Comparison of ENCODE assay signal across 11 mouse cellular contexts in the genomic region with DNA sequence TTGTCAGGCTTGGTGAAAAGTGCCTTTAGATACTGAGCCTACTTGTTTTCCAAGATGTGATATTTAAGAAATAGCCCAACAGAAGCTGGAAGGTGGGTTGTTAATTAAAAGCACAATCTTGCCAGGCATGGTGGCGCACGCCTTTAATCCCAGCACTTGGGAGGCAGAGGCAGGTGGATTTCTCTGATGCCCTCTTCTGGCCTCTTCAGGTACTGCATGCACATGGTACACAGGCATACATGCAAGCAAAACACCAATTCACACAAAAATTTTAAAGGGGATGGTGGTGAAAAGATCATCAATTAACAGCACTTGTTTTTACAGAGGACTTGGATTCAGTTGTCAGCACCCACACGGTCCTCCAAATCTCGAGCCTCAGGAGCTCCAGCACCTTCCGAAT. TPM values are rescaled to one million over a fixed set of nuclear protein-coding genes. Genes with fewer than 3 reads are reported as not detected.
DNase-seq lines count a peak whose midpoint lies in the region; ATAC-seq and TF ChIP-seq lines count a peak whose summit lies in the region.
"Had no signal": no experiment of that assay in that cellular context is flagged by ENCODE, and none has a peak within 500 bp of the region (broad histone marks: within the 10 kb centered on the region; RNA-seq: fewer than 3 reads in every experiment).

No protein-coding gene starts in this region.

- TF ChIP-seq CTCF in brain, embryonic 14.5 days (IDR thresholded peaks at IDR 0.05; ENCODE audit: borderline replicate concordance, extremely low read depth, insufficient read depth, insufficient read length): peak; percentile 47; the same call in 1 of the 2 replicates

- no peak for ATAC-seq in CD4-positive, CD25-positive, alpha-beta regulatory T cell, adult 4 months

- TF ChIP-seq POLR2A in brain, embryonic 14.5 days (IDR thresholded peaks at IDR 0.05; ENCODE audit: borderline replicate concordance, extremely low read depth, insufficient read depth, insufficient read length, poor library complexity, severe bottlenecking): no peak

- DNase-seq in CD4-positive, CD25-positive, alpha-beta regulatory T cell, adult 2 months (ENCODE audit: low read depth, low spot score): peak; percentile 67
- peak; percentile 14 for DNase-seq in left cerebral cortex, postnatal 4 days
- no peak for DNase-seq in left cerebral cortex, adult 9 months (ENCODE audit: low spot score in 2 of 2)
- DNase-seq in brain, embryonic 14.5 days (ENCODE audit: low read depth): no peak
- peak; percentile 20 to 72 for DNase-seq in spleen, postnatal 10 days (ENCODE audit: low spot score in 2 of 2)
- no peak for DNase-seq in right cerebral cortex, postnatal 4 days
- no peak for DNase-seq in urinary bladder, postnatal 36 days (ENCODE audit: low spot score in 2 of 2)
- DNase-seq: cerebellum, adult 11-12 months; layer of hippocampus, adult 9-11 months had no signal

- intact Hi-C loops in left cerebral cortex, postnatal 4 days (cut with DNase I): loop anchor here (5.0 kb wide), 1 partner anchor 202 kb away; no protein-coding TSS in a partner anchor

RNA-seq across cellular contexts. Expression of a gene that starts 35.6 kb away (rescaled TPM):
- polyA plus RNA-seq in CD4-positive, CD25-positive, alpha-beta regulatory T cell, adult 4 months (2017; shearing (Covaris generic)): under 1 TPM; 0.11 to 0.37 TPM
- total RNA-seq in left cerebral cortex, postnatal 4 days (2021): 100 to 1,000 TPM; 166 to 183 TPM
- polyA plus RNA-seq in brain, embryonic 14.5 days (2012; rRNA removed): 35.0 and 54.4 TPM in 2 replicates

RNA-seq across cellular contexts. Expression of a gene that starts 41.6 kb away (rescaled TPM):
- not detected for polyA plus RNA-seq in CD4-positive, CD25-positive, alpha-beta regulatory T cell, adult 4 months (2017; shearing (Covaris generic))
- 1 to 10 TPM; 2.2 to 2.7 TPM for total RNA-seq in left cerebral cortex, postnatal 4 days (2021)
- polyA plus RNA-seq in brain, embryonic 14.5 days (2012; rRNA removed): 0.33 and 0.66 TPM in 2 replicates
- total RNA-seq: heart, postnatal 14 days had no signal

Comparison
In these comparisons a context has a peak if more than half of its experiments do, and no peak if none do; other contexts are left out.
1. DNase-seq: peak in CD4-positive, CD25-positive, alpha-beta regulatory T cell, adult 2 months (single experiment), left cerebral cortex, postnatal 4 days (single experiment) and spleen, postnatal 10 days (2 of 2); none in left cerebral cortex, adult 9 months (0 of 2), brain, embryonic 14.5 days (single experiment), right cerebral cortex, postnatal 4 days (single experiment) and urinary bladder, postnatal 36 days (0 of 2).
2. RNA of a gene that starts 35.6 kb away (polyA plus RNA-seq): 35.0 to 54.4 TPM in brain, embryonic 14.5 days; 0.11 to 0.37 TPM in CD4-positive, CD25-positive, alpha-beta regulatory T cell, adult 4 months; every median in the first group is over 10 times any median in the second.